Mouse (Mus musculus) lung, postnatal 10 days (tissue): ENCODE measurements around the gene Plppr2.

Experiments used
- DNase-seq: peaks from one replicate; pipeline ENCODE4 v3.0.0; 2021

Gene Plppr2

DNA sequence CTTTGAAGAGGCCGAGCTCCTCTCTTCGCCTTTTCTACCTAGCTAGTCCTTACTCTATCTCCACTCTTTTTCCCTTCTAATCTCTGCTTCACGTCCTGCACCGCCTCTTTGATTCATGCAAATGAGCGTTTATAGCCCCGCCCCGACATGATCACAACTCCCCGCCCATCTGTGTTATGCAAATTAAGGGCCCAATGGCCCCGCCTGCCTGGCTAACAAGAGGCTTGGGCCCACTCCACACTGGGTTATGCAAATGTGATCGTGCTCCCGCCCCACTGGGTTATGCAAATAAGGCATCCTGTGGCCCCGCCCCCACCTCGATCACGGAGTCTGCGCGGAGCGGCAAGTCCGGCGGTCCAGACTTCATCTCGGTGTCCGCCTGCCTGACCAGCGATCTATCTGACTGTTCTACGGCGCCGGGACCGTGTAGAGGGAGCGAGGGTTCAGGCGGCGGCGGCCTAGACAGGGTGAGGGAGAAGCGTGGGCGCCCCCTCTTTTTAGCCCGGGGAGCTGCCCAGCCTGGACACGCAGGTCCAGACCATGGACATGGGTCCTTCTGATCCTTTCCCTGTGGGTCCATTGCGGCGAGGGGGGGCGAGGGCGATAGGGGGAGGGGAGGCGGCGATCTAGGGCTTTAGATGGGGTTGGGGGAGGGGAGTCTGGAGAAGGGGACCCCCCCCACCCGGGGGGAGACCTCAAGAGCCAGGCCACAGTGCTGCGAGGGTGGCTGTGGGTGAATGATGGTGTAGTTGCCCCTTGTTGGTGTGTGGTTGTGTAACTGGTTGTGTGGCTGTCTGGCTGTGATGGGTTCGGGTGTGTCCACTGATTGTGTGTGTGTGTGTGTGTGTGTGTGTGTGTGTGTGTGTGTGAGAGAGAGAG lies at the start of gene Plppr2:
Gene Plppr2 (plus strand): TSS at position 342 of the 879 bp plus-strand sequence.
- DNase-seq = peak; percentile 99

DNA sequence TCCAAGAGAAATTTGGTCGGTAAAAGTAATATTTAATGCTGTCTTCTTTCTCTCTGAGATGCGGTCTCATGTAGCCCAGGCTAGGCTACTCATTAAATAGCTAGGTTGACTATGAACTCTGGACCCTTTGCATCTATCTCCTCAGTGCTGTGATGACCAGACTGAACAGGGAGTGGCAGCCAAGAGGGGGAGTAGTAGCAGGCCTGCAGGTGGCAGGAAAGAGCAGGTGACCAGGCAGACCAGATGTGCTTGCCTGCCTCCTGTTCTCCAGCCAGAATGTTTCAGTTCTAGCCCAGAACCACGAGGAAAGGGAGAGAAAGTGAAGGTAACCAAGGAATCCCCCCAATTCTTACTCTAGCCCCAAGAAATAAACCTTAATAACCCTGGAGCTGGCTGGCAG lies 47.6 kb upstream of the Plppr2 start:
- DNase-seq = no peak

DNA sequence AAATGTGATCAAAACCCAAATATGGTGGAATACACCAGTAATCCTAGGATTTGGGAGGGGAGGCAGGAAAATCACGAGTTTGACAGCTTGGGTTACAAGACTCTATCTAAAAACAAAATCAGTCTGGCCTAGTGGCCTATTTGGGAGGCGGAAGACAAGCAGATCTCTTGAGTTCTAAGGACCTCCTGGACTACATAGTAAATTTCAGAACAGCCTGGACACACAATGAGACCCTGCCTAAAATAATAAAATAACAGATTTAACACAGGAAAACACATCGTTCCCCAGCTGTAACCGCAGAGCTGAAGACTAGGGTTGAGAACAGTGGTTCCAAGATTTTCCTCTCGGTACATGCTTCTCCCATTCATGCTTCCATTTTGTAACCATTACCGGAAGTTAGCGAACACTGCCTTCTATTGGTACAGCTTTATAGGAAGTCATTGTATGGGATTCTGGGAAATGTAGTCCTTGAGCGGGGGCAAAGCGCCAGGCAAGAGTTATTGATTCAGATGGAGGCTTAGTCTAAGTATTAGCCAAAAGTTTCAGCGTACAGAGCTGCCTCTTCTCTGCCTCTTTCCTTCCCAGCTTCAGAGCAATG lies 35.5 kb upstream of the Plppr2 start:
- peak; percentile 82 for DNase-seq

DNA sequence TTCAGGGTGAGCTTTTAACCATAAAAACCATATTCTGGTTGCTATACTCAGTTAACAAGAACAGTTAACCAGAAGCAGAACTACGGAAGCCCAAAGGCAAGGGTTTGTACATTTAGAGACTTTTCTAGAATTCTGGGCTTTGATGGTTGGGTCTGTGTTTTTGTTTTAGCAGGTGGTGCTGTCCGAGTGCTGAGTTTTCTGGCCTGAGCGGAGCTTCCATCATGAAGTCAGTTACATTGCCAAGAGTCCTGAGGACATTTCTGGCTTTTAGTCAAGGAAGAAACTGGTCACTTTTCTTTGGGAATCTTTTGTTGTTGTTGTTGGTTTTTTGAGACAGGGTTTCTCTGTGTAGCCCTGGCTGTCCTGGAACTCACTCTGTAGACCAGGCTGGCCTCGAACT lies 32.8 kb upstream of the Plppr2 start:
- DNase-seq = no peak

DNA sequence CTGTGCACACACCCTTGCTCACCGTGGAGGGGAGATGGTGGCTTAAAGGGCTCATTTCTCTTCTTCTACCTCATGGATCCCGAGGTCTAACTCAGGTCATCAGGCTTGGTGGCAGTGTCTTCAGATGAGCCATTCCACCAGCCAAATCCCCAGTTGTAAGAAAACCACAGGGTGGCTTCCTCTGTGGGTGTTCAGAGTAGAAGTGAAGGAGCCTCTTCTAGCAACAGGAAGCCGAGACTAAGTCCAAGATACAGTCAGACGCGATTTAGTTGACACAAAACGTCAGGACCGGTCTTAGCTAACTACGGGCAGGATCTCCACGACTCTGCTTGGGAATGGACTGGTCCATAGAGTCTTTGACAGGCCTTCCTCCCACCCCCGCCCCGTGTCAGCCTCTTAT lies 28.6 kb upstream of the Plppr2 start:
- no peak for DNase-seq

DNA sequence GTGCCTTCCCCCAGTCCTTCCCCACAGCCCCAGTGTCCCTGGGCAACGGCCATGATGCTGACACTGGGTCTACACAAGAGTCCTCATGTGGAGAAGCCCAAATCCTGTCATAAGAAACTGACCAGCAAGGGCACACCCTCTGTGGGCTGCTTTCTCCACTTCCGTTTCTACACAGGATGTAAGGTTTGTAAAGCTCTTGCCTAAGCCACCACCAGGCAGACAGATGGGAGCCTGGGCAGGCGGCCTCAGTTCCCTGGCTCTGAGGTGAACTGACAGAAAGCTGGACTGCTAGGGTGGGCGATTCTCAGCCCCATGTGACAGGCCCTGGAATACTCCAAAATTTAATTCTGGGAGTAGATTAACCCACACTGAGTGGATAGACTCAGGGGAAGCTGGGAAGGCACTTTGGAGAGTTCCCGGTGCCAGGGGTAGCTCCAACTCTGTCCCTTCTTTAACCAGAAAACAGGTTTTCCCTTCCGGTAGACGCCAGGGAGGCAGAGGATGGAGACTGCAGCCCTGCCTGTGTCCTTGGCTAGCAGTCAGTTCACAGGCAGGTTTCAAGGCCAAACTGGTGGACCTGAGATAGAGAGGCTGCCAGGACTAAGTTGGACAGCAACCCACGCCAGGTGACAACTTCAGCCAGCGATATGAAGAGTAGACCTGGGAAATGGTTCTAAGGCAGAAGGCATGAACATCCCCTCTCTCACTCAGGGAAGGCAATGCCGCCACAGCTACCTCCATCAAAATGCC lies 27.2 kb upstream of the Plppr2 start:
- DNase-seq = no peak

DNA sequence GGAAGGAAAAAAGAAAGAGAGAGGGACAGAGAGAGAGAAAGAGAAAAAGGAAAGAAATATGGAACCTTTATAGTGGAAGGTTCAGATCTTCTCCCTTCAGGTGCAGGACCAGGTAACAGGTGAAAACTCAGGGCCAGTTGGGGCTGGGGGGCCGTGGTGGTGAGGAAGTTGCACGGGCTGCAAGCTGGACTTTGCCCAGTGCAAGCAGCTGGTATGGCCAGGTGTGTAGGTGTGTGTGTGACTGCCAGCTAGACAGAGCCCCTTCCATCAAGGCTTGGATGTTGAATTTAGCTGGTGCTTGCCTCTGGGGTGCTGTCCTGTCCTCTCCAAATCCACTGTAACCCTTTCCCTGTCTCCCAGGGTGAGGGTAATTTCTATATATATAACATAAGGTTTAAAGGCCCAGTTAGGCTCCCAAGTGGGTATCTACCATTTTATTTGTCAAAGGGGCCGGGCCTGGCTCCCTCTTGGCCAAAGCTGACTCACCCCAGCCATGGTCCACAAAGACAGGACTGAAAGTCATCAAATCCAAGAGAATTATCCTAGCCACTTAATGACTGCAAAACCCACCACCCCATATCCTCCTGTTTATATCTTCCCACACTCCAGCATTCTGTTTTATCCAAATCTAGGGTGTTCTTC lies 19.9 kb upstream of the Plppr2 start:
- DNase-seq = no peak

DNA sequence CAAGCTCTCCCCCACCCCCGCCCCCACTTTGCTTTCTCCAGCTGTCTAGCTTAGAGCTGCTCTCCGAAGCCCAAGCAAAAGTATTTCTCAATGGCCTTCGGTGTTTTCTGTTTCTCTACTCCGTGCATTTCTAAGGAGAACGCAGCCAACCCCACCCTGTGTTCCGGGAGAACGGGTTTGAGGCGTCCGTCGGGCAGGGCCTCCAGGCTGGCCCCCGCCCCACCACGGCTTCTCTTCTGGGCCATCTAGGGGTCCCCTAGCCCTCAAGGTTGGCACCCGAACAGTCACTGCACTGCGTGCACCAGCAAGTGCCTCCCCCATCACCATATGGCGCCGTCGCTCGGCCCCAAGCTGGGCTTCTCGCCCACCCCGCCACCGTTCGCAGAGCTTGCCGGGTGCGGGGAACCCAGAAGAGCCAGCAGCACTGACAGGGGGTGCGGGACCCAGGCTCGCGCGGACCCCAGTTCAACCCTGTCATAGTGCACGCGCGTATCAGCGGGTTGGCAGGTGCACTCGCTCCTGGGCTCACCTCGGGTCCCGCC lies 19.3 kb upstream of the Plppr2 start:
- DNase-seq = peak; percentile 35

DNA sequence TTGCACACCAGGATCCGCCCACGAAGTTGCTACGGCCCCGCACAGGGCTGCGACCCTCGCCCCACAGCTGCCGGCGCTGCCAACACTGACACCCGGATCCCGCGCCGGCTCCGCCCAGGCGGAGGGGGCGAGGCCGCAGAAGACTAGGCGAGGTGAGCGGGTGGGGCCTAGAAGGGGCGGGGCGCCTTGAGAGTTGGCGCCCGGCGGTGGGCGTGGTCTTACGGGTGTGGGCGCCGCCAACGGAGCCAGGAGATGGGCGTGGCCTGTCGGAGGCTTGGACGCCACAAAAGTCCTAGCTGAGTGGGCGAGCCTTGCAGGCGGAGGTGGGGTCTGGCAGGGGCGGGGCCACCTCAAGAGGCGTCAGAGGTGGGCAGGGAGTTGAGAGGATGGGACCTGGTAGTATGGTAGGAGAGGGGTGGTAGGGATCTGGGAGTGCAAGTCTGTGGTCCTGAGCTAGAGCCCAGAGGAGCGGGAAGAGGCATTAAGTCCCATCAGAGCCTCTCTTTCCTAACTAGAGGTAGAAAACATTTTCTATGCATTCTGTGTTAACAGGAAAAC lies 18.7 kb upstream of the Plppr2 start, which contains the start of gene Rab3d:
Gene Rab3d (minus strand): TSS at position 158 of the 558 bp plus-strand sequence.
- DNase-seq = peak; percentile 97

DNA sequence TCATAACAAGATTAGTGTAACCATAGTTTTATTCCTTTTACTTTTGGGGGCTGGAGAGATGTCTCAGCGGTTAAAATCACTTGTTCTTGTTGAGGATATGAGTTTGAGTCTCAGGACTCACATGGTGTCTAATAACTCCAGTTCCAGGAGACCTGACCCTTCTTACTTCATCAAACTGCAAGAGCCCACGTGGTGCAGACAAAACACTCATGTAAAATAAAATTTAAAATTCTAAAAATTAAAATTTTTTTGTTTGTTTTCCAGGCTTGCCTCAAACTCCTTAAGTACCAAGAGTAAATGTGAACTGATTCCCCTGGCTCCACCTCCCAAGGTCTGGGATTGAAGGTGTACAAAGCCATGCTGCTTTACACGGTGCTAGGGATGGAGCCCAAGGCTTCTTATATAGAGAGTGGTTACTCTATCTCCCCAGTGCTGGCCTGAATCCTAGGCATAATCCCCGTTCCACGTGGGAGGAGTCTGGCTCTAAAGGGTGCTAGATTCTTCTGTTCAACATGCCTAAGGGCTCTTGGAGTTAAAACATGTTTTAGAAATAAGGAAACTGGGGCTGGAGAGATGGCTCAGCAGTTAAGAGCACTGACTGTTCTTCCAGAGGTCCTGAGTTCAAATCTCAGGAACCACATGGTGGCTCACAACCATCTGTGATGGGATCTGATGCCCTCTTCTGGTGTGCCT lies 18.0 kb upstream of the Plppr2 start:
- peak; percentile 31 for DNase-seq

DNA sequence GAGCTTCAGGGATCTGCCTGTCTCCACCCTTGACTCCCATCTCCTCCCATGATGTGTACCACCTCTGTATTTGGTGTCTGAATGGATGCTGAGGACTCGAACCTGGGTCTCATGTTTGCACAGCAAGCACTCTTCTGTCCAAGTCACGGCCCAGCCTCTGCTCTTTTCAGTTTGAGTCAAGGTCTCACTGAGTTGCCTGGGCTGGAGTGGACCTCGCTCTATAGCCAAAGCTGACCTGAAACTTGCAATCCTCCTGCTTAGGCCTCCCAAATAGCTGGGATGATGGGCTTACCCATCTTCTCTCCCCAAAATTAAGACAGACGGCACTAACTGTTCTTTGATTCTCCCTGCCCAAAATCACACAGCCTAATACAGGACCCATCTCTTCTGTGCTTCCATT lies 13.8 kb upstream of the Plppr2 start:
- no peak for DNase-seq

DNA sequence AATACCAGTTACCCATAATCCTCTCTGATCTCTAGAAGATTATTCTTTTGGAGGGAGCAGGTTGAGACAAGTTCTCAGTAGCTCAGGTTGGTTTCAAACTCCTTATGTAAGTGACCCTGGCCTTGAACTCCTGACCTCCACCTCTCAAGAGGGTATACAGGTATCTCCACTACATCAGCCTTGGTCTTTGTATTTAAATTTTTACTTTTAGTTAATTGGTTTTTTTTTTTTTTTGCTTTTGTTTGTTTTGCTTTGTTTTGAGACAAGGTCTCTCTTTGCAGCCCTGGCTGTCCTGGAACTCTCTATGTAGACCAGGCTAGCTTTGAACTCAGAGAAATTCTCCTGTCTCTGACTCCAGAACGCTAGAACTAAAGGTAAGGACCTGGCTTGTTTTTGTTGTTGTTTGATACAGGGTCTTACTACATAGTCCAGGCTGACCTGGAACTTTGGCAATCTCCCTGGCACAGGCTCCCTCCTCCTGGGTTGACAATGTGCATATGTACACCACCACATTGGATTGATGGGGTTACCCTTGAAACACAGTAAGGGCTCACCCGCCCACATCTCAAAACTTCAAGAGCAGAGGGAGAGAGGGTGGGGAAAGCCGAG lies 13.2 kb upstream of the Plppr2 start:
- no peak for DNase-seq

DNA sequence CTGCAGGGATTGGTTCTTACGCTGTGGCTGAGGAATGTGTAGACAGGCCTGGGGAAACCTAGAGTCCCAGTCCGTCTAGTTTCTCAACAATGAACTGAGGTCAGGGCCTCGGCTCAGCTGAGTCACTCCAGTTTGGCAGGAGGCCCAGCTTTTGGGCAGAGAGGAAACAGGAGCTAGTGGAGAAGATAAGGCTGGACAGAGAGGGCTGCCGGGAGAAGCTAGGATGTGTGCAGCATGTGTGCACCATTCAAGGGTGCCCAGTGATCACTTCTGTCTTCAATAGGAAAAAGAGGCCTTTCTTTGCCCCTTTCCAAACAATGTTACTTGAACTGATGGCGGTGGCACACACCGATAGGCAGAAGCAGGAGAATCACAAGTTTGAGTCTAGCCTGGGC lies 12.7 kb upstream of the Plppr2 start:
- peak; percentile 96 for DNase-seq

DNA sequence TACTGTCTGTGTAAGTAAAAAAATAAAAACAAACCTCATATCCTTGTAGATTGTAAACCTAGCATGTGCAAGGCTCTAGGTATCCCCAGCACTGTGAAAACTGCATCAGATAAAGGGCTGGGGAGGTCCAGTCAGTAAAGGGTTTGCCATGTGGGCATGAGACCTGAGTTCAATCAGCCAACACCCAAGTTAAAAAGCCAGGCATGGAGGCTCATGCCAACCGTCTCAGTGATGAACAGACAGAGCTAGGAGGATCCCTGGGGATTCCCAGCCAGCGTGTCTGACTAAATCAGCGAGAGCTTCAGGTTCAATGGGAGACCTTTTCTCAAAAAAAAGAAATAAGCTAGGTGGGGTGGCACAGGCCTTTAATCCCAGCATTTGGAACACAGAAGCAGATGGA lies 11.8 kb upstream of the Plppr2 start:
- no peak for DNase-seq

DNA sequence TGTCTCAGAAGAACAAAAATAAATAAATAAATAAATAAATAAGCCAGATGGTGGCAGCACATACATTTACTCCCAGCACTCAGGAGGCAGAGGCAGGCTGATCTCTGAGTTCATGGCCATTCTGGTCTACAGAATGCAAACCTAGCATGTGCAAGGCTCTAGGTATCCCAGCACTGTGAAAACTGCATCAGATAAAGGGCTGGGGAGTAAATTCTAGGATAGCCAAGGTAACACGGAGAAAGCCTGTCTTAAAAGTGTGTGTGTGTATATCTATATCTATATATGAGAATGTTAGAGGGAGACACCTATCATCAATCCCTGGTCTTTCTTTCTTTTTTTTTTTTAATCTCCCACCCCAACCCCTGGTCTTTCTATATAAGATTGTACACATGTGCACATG lies 11.3 kb upstream of the Plppr2 start:
- DNase-seq = no peak

DNA sequence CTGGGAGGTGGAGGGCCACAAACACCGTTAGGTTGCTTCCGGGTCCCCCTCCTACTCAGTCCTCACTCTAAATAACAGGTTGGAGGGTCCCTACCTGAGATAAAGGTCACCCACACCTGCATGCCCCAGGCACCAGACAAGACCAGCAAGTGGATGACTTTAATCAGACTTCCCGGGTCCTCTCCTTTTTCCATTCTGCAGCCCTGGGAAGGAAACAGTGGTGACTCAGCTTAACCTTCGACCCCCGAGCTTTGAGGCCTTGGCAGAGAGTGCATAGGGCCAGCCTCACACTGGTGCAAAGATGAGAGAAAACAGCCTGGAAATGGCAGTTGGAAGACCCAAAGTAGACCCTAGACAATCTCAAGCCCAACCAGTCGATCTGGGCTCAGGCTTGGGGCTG lies 10.7 kb upstream of the Plppr2 start:
- peak; percentile 47 for DNase-seq

DNA sequence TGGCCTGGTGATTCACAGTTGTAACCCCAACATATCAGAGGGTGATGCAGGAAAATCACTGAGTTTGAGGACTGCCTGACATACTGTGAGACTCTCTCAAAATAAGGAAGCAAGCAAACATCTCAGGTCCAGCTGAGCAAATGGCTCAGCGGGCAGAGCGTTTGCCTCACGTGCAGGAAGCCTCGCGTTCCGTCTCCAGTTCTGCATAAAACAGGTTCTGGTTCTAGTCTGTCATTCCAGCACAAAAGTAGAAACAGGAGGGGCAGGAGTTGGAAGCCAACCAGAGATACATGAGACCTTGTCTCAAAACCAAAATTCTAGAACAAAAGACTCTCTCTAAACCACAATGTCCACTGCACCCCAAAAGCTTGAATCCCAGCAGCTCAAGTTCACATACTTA lies 10.0 kb upstream of the Plppr2 start:
- peak; percentile 25 for DNase-seq

DNA sequence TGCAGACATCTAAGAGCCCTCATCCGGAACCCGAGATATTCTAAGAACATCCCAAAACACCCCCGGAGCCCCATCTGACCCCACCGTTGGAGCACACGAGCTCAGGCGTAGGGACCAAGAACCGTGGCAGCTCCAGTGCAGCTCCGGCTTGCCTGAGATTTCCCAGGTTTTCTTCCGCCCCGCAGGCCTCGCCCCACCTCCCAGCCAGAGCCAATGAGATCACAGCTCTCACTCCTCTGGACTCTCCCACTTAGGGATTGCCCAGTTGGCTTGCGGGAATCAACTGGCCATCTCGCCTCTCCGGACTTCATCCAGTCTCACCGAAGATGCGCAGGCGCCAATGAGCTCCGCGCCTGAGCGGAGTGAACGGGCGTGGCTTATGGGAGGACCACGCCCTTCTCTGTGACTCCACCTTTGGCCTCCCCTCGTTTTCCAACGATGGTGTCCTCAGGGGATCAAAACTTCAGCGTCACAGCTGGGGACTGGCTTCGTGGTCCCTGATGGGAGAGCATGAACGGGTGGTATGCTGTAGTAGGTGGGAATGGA lies 9.6 kb upstream of the Plppr2 start, which contains the start of the genes Ccdc159 and Tmem205:
Gene Ccdc159 (plus strand): TSS at position 264 of the 546 bp plus-strand sequence.
Gene Tmem205 (minus strand): TSS at position 349 of the 546 bp plus-strand sequence.
- DNase-seq = peak; percentile 97

DNA sequence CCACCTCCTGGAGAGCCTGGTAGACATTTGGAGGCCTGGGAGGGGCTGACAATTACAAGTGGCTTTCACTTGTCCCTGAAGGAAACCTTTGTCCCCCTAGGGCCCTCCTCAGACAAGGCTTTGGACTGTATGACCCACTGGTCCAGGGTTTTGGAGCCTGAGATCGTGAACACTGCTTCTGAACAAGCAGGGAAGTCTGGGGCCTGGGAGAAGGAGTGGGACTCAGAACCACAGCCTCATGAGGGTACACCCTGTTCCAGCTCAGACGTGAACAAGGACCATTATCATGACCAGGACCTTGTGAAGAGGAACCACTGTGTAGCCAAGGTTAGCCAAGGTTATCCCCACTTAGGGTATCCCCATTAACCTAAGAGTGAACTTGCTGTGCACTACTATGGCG lies 7.6 kb upstream of the Plppr2 start:
- no peak for DNase-seq

DNA sequence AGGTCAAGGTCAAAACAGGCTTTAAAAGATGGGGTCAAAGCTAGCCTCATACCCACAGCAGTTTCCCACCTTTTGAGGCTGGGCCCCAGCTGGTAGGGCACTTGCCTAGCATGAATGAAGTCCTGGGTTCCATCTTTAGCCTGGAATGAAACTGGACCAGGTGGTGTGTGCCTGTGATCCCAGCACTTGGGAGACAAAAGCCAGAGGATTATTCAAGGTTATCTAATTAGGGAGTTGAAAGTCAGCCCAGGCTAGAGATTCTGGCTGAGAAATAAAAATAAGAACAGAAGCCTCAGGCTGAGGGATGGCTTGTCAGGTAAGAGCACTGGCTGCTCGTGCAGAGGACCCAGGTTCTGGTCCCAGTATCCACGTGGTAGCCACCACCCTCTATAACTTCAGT lies 4.8 kb upstream of the Plppr2 start:
- DNase-seq = no peak
